7 mouse cellular contexts compared by ENCODE assay signal in genomic region chr7:28925317-28925716, GRCm38 (mm10). TPM values are rescaled to one million over a fixed set of nuclear protein-coding genes. Genes with fewer than 3 reads are reported as not detected.
DNase-seq lines count a peak whose midpoint lies in the region; ATAC-seq lines count a peak whose summit lies in the region.

No protein-coding gene starts in this region.

- H3K4me2 ChIP-seq in embryonic facial prominence, embryonic 11.5 days (ENCODE audit: low read depth, low read length): no peak overlapping the region
- H3K4me2 ChIP-seq in hindbrain, embryonic 11.5 days (replicated peaks; ENCODE audit: low read depth, low read length): no peak overlapping the region
- H3K4me2 ChIP-seq in limb, embryonic 15.5 days: no peak overlapping the region

- H3K36me3 ChIP-seq in embryonic facial prominence, embryonic 11.5 days (replicated peaks; ENCODE audit: control insufficient read depth, insufficient read depth, low read depth, low read length): no peaks in the 10 kb centered on the region
- no peaks in the 10 kb centered on the region for H3K36me3 ChIP-seq in hindbrain, embryonic 11.5 days (ENCODE audit: control insufficient read depth, insufficient read depth, low read length)
- H3K36me3 ChIP-seq in limb, embryonic 15.5 days: 0 out of 2 replicates have a peak, but pooled peaks cover 2% of the 10 kb centered on the region

- DNase-seq in adrenal gland, adult 2 months: peak; percentile 89
- DNase-seq in embryonic facial prominence, embryonic 11.5 days (ENCODE audit: low spot score): peak; percentile 59
- no peak for DNase-seq in hindbrain, embryonic 11.5 days (ENCODE audit: low spot score)
- peak; percentile 40 for DNase-seq in ovary, postnatal 14 days (ENCODE audit: low spot score)
- DNase-seq in layer of hippocampus, postnatal 25 days (ENCODE audit: extremely low spot score in 1 of 2, low spot score in 1 of 2): no peak
- DNase-seq in c-Kit-positive CD71-positive TER-119-positive erythroid progenitor cells, embryonic 14.5 days (ENCODE audit: low spot score): no peak

- H3K27ac ChIP-seq in embryonic facial prominence, embryonic 11.5 days (replicated peaks; ENCODE audit: low read depth, low read length): peak overlapping the region; percentile 72
- peak overlapping the region; percentile 73; the same call in 1 of the 2 replicates for H3K27ac ChIP-seq in hindbrain, embryonic 11.5 days (ENCODE audit: low read depth, low read length)
- H3K27ac ChIP-seq in limb, embryonic 15.5 days: peak overlapping the region; percentile 91

- ATAC-seq in embryonic facial prominence, embryonic 11.5 days (replicated peaks; ENCODE audit: insufficient number of reproducible peaks, low FRiP score, low TSS enrichment, low read depth): no peak
- ATAC-seq in hindbrain, embryonic 11.5 days (ENCODE audit: low FRiP score): no peak
- ATAC-seq in limb, embryonic 15.5 days (ENCODE audit: insufficient number of reproducible peaks, low FRiP score, low TSS enrichment, low read depth): no peak

- 43% methylated on average over 9 of the region's 9 CpGs for WGBS in embryonic facial prominence, embryonic 11.5 days
- 57% methylated on average over 9 of the region's 9 CpGs for WGBS in hindbrain, embryonic 11.5 days
- 20% methylated on average over 9 of the region's 9 CpGs for WGBS in limb, embryonic 15.5 days

- no peak overlapping the region for H3K9ac ChIP-seq in embryonic facial prominence, embryonic 11.5 days (replicated peaks; ENCODE audit: low read length)
- H3K9ac ChIP-seq in hindbrain, embryonic 11.5 days (ENCODE audit: low read depth, low read length): no peak overlapping the region
- no peak overlapping the region for H3K9ac ChIP-seq in limb, embryonic 15.5 days

- no peaks in the 10 kb centered on the region for H3K9me3 ChIP-seq in embryonic facial prominence, embryonic 11.5 days (replicated peaks; ENCODE audit: control insufficient read depth, low read length)
- H3K9me3 ChIP-seq in hindbrain, embryonic 11.5 days (ENCODE audit: control insufficient read depth, low read length): no peaks in the 10 kb centered on the region
- no peaks in the 10 kb centered on the region for H3K9me3 ChIP-seq in limb, embryonic 15.5 days

- no peak overlapping the region for H3K4me3 ChIP-seq in embryonic facial prominence, embryonic 11.5 days (ENCODE audit: low read depth, low read length)
- H3K4me3 ChIP-seq in hindbrain, embryonic 11.5 days (ENCODE audit: low read depth, low read length): no peak overlapping the region
- H3K4me3 ChIP-seq in limb, embryonic 15.5 days: no peak overlapping the region

- H3K27me3 ChIP-seq in embryonic facial prominence, embryonic 11.5 days (ENCODE audit: control insufficient read depth, insufficient read depth, low read length): no peaks in the 10 kb centered on the region
- H3K27me3 ChIP-seq in hindbrain, embryonic 11.5 days (ENCODE audit: control insufficient read depth, insufficient read depth, low read length): no peaks in the 10 kb centered on the region
- H3K27me3 ChIP-seq in limb, embryonic 15.5 days: no peaks in the 10 kb centered on the region

- peaks cover 20% of the 10 kb centered on the region for H3K4me1 ChIP-seq in embryonic facial prominence, embryonic 11.5 days (ENCODE audit: control insufficient read depth, insufficient read depth, low read length)
- H3K4me1 ChIP-seq in hindbrain, embryonic 11.5 days (replicated peaks; ENCODE audit: control insufficient read depth, insufficient read depth, low read length): peaks cover 10% of the 10 kb centered on the region; the same call in 1 of the 2 replicates
- H3K4me1 ChIP-seq in limb, embryonic 15.5 days: peaks cover 72% of the 10 kb centered on the region

RNA-seq across cellular contexts. Expression of gene Actn4, which starts 36.8 kb away (rescaled TPM):
- 100 to 1,000 TPM; 247 to 264 TPM for total RNA-seq in adrenal gland, adult 2 months (2021)
- polyA plus RNA-seq in adrenal gland, adult 2 months (2012; rRNA removed): 301 and 316 TPM in 2 replicates
- 190 and 201 TPM in 2 replicates for polyA plus RNA-seq in embryonic facial prominence, embryonic 11.5 days (2014; fragmentation: Nextera tagmentation; extraction: Ambion mirVana)
- polyA plus RNA-seq in hindbrain, embryonic 11.5 days (2014; fragmentation: Nextera tagmentation; extraction: Ambion mirVana): 134 and 157 TPM in 2 replicates
- polyA plus RNA-seq in limb, embryonic 15.5 days (2015; fragmentation: Nextera tagmentation; extraction: Ambion mirVana): 347 and 359 TPM in 2 replicates
- 100 to 1,000 TPM; 124 to 129 TPM for total RNA-seq in layer of hippocampus, postnatal 25 days (2021)

RNA-seq across cellular contexts. Expression of gene Capn12, which starts 44.1 kb away (rescaled TPM):
- total RNA-seq in adrenal gland, adult 2 months (2021): under 1 TPM in 1 of 2 experiments, not detected in 1; 0.14 TPM
- polyA plus RNA-seq in adrenal gland, adult 2 months (2012; rRNA removed): 0.48 and 0.80 TPM in 2 replicates
- polyA plus RNA-seq in embryonic facial prominence, embryonic 11.5 days (2014; fragmentation: Nextera tagmentation; extraction: Ambion mirVana): 0.21 and 0.29 TPM in 2 replicates
- polyA plus RNA-seq in hindbrain, embryonic 11.5 days (2014; fragmentation: Nextera tagmentation; extraction: Ambion mirVana): 0.21 and 0.29 TPM in 2 replicates
- polyA plus RNA-seq in limb, embryonic 15.5 days (2015; fragmentation: Nextera tagmentation; extraction: Ambion mirVana): 0.97 and 1.3 TPM in 2 replicates
- under 1 TPM; 0.26 to 0.69 TPM for total RNA-seq in layer of hippocampus, postnatal 25 days (2021)

RNA-seq across cellular contexts. Expression of gene Eif3k, which starts 56.3 kb away (rescaled TPM):
- 100 to 1,000 TPM; 259 to 280 TPM for total RNA-seq in adrenal gland, adult 2 months (2021)
- polyA plus RNA-seq in adrenal gland, adult 2 months (2012; rRNA removed): 118 and 138 TPM in 2 replicates
- polyA plus RNA-seq in embryonic facial prominence, embryonic 11.5 days (2014; fragmentation: Nextera tagmentation; extraction: Ambion mirVana): 439 and 446 TPM in 2 replicates
- polyA plus RNA-seq in hindbrain, embryonic 11.5 days (2014; fragmentation: Nextera tagmentation; extraction: Ambion mirVana): 389 and 409 TPM in 2 replicates
- 372 and 387 TPM in 2 replicates for polyA plus RNA-seq in limb, embryonic 15.5 days (2015; fragmentation: Nextera tagmentation; extraction: Ambion mirVana)
- 100 to 1,000 TPM; 179 to 185 TPM for total RNA-seq in layer of hippocampus, postnatal 25 days (2021)

RNA-seq across cellular contexts. Expression of gene Map4k1, which starts 56.5 kb away (rescaled TPM):
- 1 to 10 TPM in 1 of 2 experiments, under 1 TPM in 1; 0.37 to 1.3 TPM for total RNA-seq in adrenal gland, adult 2 months (2021)
- polyA plus RNA-seq in adrenal gland, adult 2 months (2012; rRNA removed): 2.2 TPM in 2 replicates
- polyA plus RNA-seq in embryonic facial prominence, embryonic 11.5 days (2014; fragmentation: Nextera tagmentation; extraction: Ambion mirVana): 6.4 and 8.1 TPM in 2 replicates
- 4.3 and 5.0 TPM in 2 replicates for polyA plus RNA-seq in hindbrain, embryonic 11.5 days (2014; fragmentation: Nextera tagmentation; extraction: Ambion mirVana)
- polyA plus RNA-seq in limb, embryonic 15.5 days (2015; fragmentation: Nextera tagmentation; extraction: Ambion mirVana): 7.2 and 7.6 TPM in 2 replicates
- total RNA-seq in layer of hippocampus, postnatal 25 days (2021): 1 to 10 TPM; 2.1 to 2.4 TPM

Comparison
In these comparisons a context has a peak if more than half of its experiments do, and no peak if none do; other contexts are left out.
1. DNase-seq: peak in adrenal gland, adult 2 months (single experiment), embryonic facial prominence, embryonic 11.5 days (single experiment) and ovary, postnatal 14 days (single experiment); none in hindbrain, embryonic 11.5 days (single experiment), layer of hippocampus, postnatal 25 days (0 of 2) and c-Kit-positive CD71-positive TER-119-positive erythroid progenitor cells, embryonic 14.5 days (single experiment).
2. Peak in every context shown above with its lines, with median percentiles within 50 percentile points of each other: H3K27ac ChIP-seq.